Mouse (Mus musculus) olfactory bulb, adult 2 months (tissue): ENCODE data around the gene Ppm1h. TPM values are rescaled to one million over a fixed set of nuclear protein-coding genes. Genes with fewer than 3 reads are reported as not detected.

ENCODE experiments used
- H3K27ac ChIP-seq: fragments of 200-500 bp; 2 replicates; pipeline ENCODE4 v1.5.1; 2012; ENCODE audit warnings: low read depth, low read length; ENCODE audit not compliant: insufficient read depth
- H3K4me1 ChIP-seq: fragments of 200-500 bp; 2 replicates; pipeline ENCODE4 v1.6.1; 2012; ENCODE audit warnings: low read length; ENCODE audit not compliant: control insufficient read depth, insufficient read depth
- H3K4me3 ChIP-seq: fragments of 200-500 bp; 2 replicates; pipeline ENCODE4 v1.5.1; 2012; ENCODE audit warnings: mild to moderate bottlenecking, low read depth, low read length, moderate library complexity; ENCODE audit not compliant: insufficient read depth
- CTCF ChIP-seq: fragments of 200-500 bp; IDR thresholded peaks from 2 replicates; pipeline ENCODE4 v1.5.1; 2012; ENCODE audit warnings: low read depth, mild to moderate bottlenecking, low read length, moderate library complexity; ENCODE audit not compliant: insufficient read depth
- POLR2A ChIP-seq: fragments of 200-500 bp; IDR thresholded peaks from 2 replicates; pipeline ENCODE4 v1.6.1; 2012; ENCODE audit warnings: mild to moderate bottlenecking, low read depth, low read length, moderate library complexity; ENCODE audit not compliant: insufficient read depth
- WGBS: fragments of 180-500 bp; shearing (Covaris S2); methylation state at CpG from one replicate; pipeline ENCODE4 v1.1.7; 2018; 5-methylcytosine and 5-hydroxymethylcytosine counted together
- polyA plus RNA-seq: library from polyadenylated mRNA; stranded (reverse); fragments of >200 nt; gene quantifications from 2 replicates; pipeline ENCODE4 v1.2.4, GENCODE M21; 2012; ENCODE audit warnings: low replicate concordance; ENCODE audit not compliant: missing spikeins, insufficient read depth, insufficient read length

Ppm1h gene
- polyA plus RNA-seq, 1 experiment, result not detected

DNA sequence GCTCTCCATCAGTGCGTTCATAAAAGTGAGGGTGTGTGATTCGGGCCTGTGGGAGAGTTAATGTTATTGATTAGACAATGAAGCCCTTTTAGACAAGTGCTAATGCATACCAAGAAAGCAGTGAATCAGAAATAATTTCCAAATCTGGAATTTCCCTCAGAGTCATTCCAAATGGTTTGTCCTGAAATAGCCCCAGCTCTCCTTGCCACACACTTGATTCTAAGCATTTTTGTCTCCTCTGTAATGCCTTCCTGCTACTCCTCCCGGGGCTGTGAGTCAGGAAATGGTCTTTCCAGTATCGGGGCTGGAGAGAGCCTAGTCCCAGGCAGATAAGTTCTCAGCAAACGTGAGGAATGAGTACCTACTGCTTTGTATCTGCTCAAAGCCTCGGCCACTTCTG, 212.9 kb downstream of the Ppm1h start:
- Histone ChIP-seq H3K4me3 (no peak overlapping the region), H3K4me1 (peaks cover 30% of the 10 kb centered on the region), H3K27ac (no peak overlapping the region)
- no peak for TF ChIP-seq POLR2A
- TF ChIP-seq CTCF, result no peak
- 48% methylated on average over 6 of the region's 6 CpGs for WGBS

DNA sequence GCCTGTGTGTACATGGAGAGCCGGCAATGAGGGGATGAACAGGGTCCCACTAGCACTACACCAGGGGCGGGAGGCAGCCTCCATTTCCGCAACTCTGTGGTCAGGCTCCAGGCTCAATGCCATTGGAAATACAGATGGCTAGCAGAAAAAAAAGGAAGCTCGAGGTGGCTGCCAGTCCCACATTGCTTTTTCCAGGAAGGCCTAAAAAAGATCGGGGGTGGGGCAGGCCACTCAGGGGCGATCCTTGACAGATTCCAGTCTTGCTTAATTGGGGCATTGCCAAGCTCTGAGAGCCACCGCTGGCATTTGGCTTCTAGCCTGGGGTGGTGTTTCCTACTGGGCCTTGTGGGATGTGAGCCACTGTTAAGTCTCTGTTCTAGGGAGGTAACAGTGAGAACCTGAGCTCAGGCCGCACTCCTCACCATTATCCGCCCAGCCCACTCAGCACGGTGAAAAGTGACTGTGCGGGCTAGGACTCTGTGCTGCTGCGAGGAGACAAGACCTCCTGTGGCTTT, 216.1 kb downstream of the Ppm1h start:
- Histone ChIP-seq H3K27ac (no peak overlapping the region), H3K4me1 (peaks cover 14% of the 10 kb centered on the region), H3K4me3 (no peak overlapping the region)
- WGBS, result 45% methylated on average over 12 of the region's 12 CpGs
- TF ChIP-seq CTCF (no peak), POLR2A (no peak)

DNA sequence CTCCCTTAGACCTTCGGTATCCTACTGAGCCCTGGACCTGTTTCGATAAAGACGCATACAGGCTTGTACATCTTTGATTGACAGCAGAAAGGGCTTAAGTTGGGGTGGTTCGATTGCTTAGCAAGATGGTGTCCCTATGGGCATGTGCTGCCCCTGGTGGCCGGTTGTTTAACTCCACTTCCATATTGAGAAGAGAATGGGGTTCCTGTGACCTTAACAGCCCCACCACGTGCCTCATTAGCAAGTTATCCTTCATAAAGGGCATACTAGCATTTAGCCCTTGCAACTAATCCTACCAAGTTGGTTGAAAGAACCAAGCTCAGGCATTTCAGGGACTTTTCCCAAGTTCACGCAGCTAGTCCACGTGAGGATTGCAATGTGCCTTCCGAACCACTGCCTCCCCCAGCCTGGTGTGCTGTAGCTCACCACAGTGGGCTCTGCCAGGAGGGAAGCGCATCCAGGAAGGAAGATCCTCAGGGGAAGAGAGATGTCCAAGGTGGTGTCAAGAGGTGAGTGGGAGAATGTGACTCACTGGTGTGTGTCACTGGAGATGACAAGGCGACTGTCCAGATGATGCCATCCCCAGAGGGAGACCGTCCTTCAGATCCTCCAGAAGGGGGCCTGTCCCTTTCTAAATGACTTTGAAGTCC, 216.7 kb downstream of the Ppm1h start:
- Histone ChIP-seq H3K27ac (no peak overlapping the region), H3K4me1 (peaks cover 14% of the 10 kb centered on the region), H3K4me3 (no peak overlapping the region)
- WGBS, result 69% methylated on average over 12 of the region's 12 CpGs
- TF ChIP-seq CTCF, result 0 out of 2 replicates have a peak, but pooled peaks have one; percentile 4
- no peak for TF ChIP-seq POLR2A

DNA sequence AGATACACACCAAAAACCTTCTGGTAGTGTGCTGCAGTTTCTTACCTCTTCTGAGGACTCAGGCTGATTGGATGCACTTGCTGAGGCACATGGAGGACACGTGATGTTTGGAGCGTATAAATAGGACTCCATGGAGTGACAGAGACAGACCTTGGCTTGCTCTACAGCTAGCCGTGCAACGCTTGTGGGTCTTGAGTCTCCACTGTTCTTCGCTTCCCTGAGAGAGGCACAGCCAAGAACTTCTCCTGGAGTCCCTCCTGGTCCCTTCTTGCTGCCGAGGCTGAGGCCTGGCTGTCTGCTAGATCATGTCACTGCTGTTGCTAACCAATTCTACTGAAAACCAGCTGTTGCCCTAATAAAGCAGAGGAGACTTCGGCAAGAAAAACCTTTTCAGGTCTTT, 221.4 kb downstream of the Ppm1h start:
- TF ChIP-seq CTCF, result no peak
- no peak for TF ChIP-seq POLR2A
- no peak overlapping the region for H3K27ac ChIP-seq
- no peak overlapping the region for H3K4me3 ChIP-seq
- peaks cover 11% of the 10 kb centered on the region for H3K4me1 ChIP-seq
- WGBS, result 67% methylated on average over 7 of the region's 7 CpGs

DNA sequence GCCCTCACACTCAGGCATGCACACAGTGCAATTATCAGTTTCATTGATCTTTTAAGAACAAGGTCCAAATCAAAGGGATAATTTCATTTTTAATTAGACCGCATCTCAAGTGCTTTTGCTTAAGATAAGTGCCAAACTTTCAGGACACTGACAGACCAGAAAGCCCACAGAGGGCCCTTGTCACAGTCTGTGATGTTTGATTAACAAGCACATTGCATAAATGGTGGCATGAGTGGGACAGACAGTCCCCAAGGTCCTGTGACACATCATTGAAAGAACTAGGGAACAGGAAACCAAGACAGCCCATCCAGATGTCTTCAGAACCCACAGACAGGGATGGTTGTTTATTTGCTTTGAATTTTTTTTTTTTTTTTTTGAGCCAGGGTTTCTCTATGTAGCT, 221.9 kb downstream of the Ppm1h start:
- no peak overlapping the region for H3K27ac ChIP-seq
- TF ChIP-seq POLR2A, result no peak
- TF ChIP-seq CTCF, result no peak
- WGBS, result 76% methylated on average over 1 of the region's 1 CpGs
- peaks cover 8% of the 10 kb centered on the region for H3K4me1 ChIP-seq
- no peak overlapping the region for H3K4me3 ChIP-seq

DNA sequence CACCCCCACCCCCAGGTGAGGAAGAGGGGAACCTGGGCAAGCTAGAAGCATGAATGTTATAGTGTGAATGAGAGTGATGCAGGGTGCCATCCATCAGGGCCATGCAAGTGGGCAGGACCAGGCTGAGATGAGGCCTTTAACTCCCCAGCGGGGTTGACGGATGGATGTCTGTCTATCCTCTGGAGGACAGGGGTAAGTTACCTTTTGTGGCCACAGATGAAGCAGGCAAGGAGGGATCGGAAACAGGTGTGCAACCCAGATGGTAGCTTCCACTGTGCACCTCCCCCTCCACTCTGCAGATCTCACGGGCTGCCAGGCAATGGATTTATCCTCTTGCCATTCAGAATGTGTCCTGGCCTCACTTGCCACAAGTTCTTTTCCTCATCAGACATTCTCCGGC, 222.8 kb downstream of the Ppm1h start:
- peaks cover 7% of the 10 kb centered on the region for H3K4me1 ChIP-seq
- 96% methylated on average over 5 of the region's 5 CpGs for WGBS
- H3K27ac ChIP-seq, result no peak overlapping the region
- no peak overlapping the region for H3K4me3 ChIP-seq
- TF ChIP-seq CTCF, result no peak
- TF ChIP-seq POLR2A, result no peak

DNA sequence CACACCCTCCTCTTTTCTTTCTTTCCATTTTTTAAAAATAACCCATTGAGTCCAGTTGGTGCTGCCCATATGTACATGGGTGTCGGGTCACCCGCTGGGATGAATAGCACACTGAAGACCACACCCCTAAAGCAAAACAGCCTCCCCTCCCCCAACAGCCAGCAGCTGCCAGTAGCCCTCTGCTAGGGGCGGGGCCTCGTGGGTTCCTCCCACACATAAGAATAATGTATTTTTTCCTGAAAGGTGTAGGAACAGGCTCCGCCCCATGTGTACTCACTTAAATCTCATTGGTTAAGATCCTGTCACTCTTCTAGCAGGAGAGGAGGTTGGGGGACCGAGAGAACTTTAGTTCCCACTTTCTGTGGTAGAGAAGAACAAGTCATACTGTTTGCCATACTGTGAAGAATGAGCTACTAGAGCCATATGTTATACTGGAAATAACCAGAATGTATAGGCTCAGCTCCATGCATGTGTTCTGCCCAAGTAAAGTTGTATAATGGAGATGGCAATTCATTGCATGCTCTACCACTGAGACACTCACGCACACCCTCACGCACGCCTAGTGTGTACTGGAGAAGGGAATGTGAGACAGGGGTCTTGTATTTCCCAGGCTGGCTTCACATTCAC, 231.0 kb downstream of the Ppm1h start:
- H3K4me3 ChIP-seq, result no peak overlapping the region
- TF ChIP-seq CTCF (no peak), POLR2A (no peak)
- no peak overlapping the region for H3K27ac ChIP-seq
- H3K4me1 ChIP-seq, result peaks cover 13% of the 10 kb centered on the region
- 91% methylated on average over 9 of the region's 9 CpGs for WGBS

DNA sequence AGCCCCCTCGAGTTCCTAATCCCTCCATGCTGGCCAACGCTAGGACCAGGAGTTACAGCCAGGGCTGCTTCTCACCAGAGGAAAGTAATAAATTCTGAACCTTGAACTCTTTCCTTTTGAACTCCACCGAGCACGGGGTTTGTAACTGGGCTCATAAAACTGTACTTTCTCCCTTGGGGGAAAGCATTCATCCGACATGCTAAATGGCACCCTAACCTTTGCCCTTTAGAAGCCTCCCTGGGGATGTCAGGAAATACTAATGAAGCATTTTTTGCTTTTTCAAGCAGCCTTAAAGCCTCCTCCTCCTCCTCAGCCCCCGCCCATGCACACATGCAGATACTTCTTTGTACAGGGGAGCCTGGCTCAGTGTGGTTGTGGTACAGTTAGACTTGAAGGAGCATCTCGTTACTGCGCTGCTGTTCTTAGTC, 232.2 kb downstream of the Ppm1h start:
- 71% methylated on average over 8 of the region's 8 CpGs for WGBS
- Histone ChIP-seq H3K27ac (no peak overlapping the region), H3K4me3 (no peak overlapping the region), H3K4me1 (peaks cover 14% of the 10 kb centered on the region)
- TF ChIP-seq POLR2A (no peak), CTCF (no peak)

DNA sequence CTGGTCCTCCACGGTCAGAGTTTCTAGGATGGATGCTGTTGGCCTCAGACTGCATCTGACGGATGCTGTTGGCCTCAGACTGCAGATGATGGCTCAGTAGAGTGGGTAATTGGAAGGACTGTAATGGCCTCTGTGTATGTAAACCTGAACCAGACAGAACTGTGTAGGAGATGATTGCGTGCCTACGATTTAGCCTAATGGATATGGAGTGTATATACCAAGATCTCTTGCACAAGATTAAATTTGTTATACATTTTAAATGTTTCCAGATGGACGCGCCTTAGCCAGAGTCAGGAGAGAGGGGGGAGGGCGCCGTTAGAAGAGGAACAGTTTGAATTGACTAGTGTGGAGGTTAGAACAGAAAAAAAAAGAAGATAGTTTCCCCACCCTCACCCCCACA, 233.1 kb downstream of the Ppm1h start:
- Histone ChIP-seq H3K27ac (peak overlapping the region; percentile 67), H3K4me1 (peaks cover 16% of the 10 kb centered on the region), H3K4me3 (no peak overlapping the region)
- TF ChIP-seq CTCF (no peak), POLR2A (no peak)
- WGBS, result 69% methylated on average over 8 of the region's 8 CpGs
